In genomic region chr2:119209176-119209507, GRCm38 (mm10) we compare ENCODE assay signal across 7 mouse cellular contexts. TPM values are rescaled to one million over a fixed set of nuclear protein-coding genes. Genes with fewer than 3 reads are reported as not detected.
DNase-seq lines count a peak whose midpoint lies in the region; ATAC-seq and TF ChIP-seq lines count a peak whose summit lies in the region.

No protein-coding gene starts in this region.

- peak overlapping the region; percentile 74 for H3K9ac ChIP-seq in limb, embryonic 14.5 days (ENCODE audit: low read depth, low read length, severe bottlenecking)
- peak overlapping the region; percentile 83 for H3K9ac ChIP-seq in stomach, embryonic 15.5 days

- 4% methylated on average over 13 of the region's 13 CpGs for WGBS in forebrain, embryonic 10.5 days
- WGBS in limb, embryonic 14.5 days, result 1% methylated on average over 13 of the region's 13 CpGs
- 0% methylated on average over 13 of the region's 13 CpGs for WGBS in stomach, embryonic 15.5 days

- H3K4me2 ChIP-seq in limb, embryonic 14.5 days (replicated peaks; ENCODE audit: low read depth, low read length, severe bottlenecking), result peak overlapping the region; percentile 60
- H3K4me2 ChIP-seq in stomach, embryonic 15.5 days, result peak overlapping the region; percentile 58

- H3K4me1 ChIP-seq in forebrain, embryonic 10.5 days, result peaks cover 30% of the 10 kb centered on the region
- H3K4me1 ChIP-seq in limb, embryonic 14.5 days (ENCODE audit: control insufficient read depth, insufficient read depth, low read length), result peaks cover 4% of the 10 kb centered on the region; the same call in 1 of the 2 replicates
- H3K4me1 ChIP-seq in stomach, embryonic 15.5 days, result peaks cover 6% of the 10 kb centered on the region; the same call in 1 of the 2 replicates

- no peaks in the 10 kb centered on the region for H3K9me3 ChIP-seq in forebrain, embryonic 10.5 days
- no peaks in the 10 kb centered on the region for H3K9me3 ChIP-seq in limb, embryonic 14.5 days (ENCODE audit: control insufficient read depth, low read length)
- no peaks in the 10 kb centered on the region for H3K9me3 ChIP-seq in stomach, embryonic 15.5 days

- DNase-seq in retina, postnatal 7 days (ENCODE audit: low read depth, low spot score), result peak; percentile 17
- no peak for DNase-seq in retina, embryonic 14.5 days (ENCODE audit: low spot score)
- no peak for DNase-seq in forebrain, embryonic 10.5 days (ENCODE audit: extremely low spot score, low spot score)
- no peak for DNase-seq in limb, embryonic 14.5 days (ENCODE audit: low spot score)
- no peak for DNase-seq in adrenal gland, postnatal 25 days
- DNase-seq in urinary bladder, adult 2 months (ENCODE audit: low spot score), result no peak

- no peaks in the 10 kb centered on the region for H3K27me3 ChIP-seq in forebrain, embryonic 10.5 days (ENCODE audit: poor library complexity, severe bottlenecking)
- no peaks in the 10 kb centered on the region for H3K27me3 ChIP-seq in limb, embryonic 14.5 days (ENCODE audit: control insufficient read depth, insufficient read depth, low read length)
- H3K27me3 ChIP-seq in stomach, embryonic 15.5 days (replicated peaks), result no peaks in the 10 kb centered on the region

- H3K27ac ChIP-seq in forebrain, embryonic 10.5 days, result peak overlapping the region; percentile 93
- peak overlapping the region; percentile 52; the same call in 1 of the 2 replicates for H3K27ac ChIP-seq in limb, embryonic 14.5 days (replicated peaks; ENCODE audit: low read depth, low read length)
- H3K27ac ChIP-seq in stomach, embryonic 15.5 days, result peak overlapping the region; percentile 65

- peaks cover 39% of the 10 kb centered on the region for H3K36me3 ChIP-seq in forebrain, embryonic 10.5 days (replicated peaks)
- H3K36me3 ChIP-seq in limb, embryonic 14.5 days (ENCODE audit: control insufficient read depth, insufficient read depth, low read length), result peaks cover 34% of the 10 kb centered on the region
- H3K36me3 ChIP-seq in stomach, embryonic 15.5 days, result peaks cover 18% of the 10 kb centered on the region

- no peak for TF ChIP-seq POLR2A in limb, embryonic 14.5 days (IDR thresholded peaks at IDR 0.05; ENCODE audit: borderline replicate concordance, extremely low read depth, insufficient read depth, insufficient read length)

- peak overlapping the region; percentile 79 for H3K4me3 ChIP-seq in forebrain, embryonic 10.5 days
- H3K4me3 ChIP-seq in limb, embryonic 14.5 days (replicated peaks; ENCODE audit: low read length), result peak overlapping the region; percentile 74
- H3K4me3 ChIP-seq in stomach, embryonic 15.5 days (replicated peaks), result peak overlapping the region; percentile 80

- no peak for ATAC-seq in limb, embryonic 14.5 days (ENCODE audit: low FRiP score, low read depth)
- no peak; the same call in 1 of the 2 replicates for ATAC-seq in stomach, embryonic 15.5 days (ENCODE audit: insufficient read depth, low FRiP score, low read depth)

RNA-seq across cellular contexts. Expression of gene Dnajc17, which starts 0.5 kb away (rescaled TPM):
- polyA plus RNA-seq in forebrain, embryonic 10.5 days (2016; fragmentation: Nextera tagmentation; extraction: Ambion mirVana), result 21.6 and 28.2 TPM in 2 replicates
- polyA plus RNA-seq in limb, embryonic 14.5 days (2012; rRNA removed), result 18.1 and 33.1 TPM in 2 replicates
- 18.0 and 20.5 TPM in 2 replicates for polyA plus RNA-seq in limb, embryonic 14.5 days (2014; fragmentation: Nextera tagmentation; extraction: Ambion mirVana)
- 18.5 and 19.4 TPM in 2 replicates for polyA plus RNA-seq in stomach, embryonic 15.5 days (2015; fragmentation: Nextera tagmentation; extraction: Ambion mirVana)
- total RNA-seq in adrenal gland, postnatal 25 days (2021), result 18.0 and 18.4 TPM in 2 replicates
- polyA plus RNA-seq in urinary bladder, adult 2 months (2012; rRNA removed), result 30.1 and 32.4 TPM in 2 replicates

RNA-seq across cellular contexts. Expression of gene Zfyve19, which starts 0.7 kb away (rescaled TPM):
- 53.9 and 56.9 TPM in 2 replicates for polyA plus RNA-seq in forebrain, embryonic 10.5 days (2016; fragmentation: Nextera tagmentation; extraction: Ambion mirVana)
- 88.0 and 97.9 TPM in 2 replicates for polyA plus RNA-seq in limb, embryonic 14.5 days (2012; rRNA removed)
- polyA plus RNA-seq in limb, embryonic 14.5 days (2014; fragmentation: Nextera tagmentation; extraction: Ambion mirVana), result 46.3 and 52.1 TPM in 2 replicates
- polyA plus RNA-seq in stomach, embryonic 15.5 days (2015; fragmentation: Nextera tagmentation; extraction: Ambion mirVana), result 48.7 and 58.0 TPM in 2 replicates
- 42.3 and 45.0 TPM in 2 replicates for total RNA-seq in adrenal gland, postnatal 25 days (2021)
- 49.1 and 55.7 TPM in 2 replicates for polyA plus RNA-seq in urinary bladder, adult 2 months (2012; rRNA removed)

RNA-seq across cellular contexts. Expression of gene Ppp1r14d, which starts 20.6 kb away (rescaled TPM):
- polyA plus RNA-seq in forebrain, embryonic 10.5 days (2016; fragmentation: Nextera tagmentation; extraction: Ambion mirVana), result 0.19 TPM in 1 of 2 replicates, not detected in the other
- polyA plus RNA-seq in limb, embryonic 14.5 days (2012; rRNA removed), result not detected in 2 replicates
- not detected in 2 replicates for polyA plus RNA-seq in limb, embryonic 14.5 days (2014; fragmentation: Nextera tagmentation; extraction: Ambion mirVana)
- 3.0 and 4.4 TPM in 2 replicates for polyA plus RNA-seq in stomach, embryonic 15.5 days (2015; fragmentation: Nextera tagmentation; extraction: Ambion mirVana)
- total RNA-seq in adrenal gland, postnatal 25 days (2021), result not detected in 2 replicates
- 0.72 and 1.4 TPM in 2 replicates for polyA plus RNA-seq in urinary bladder, adult 2 months (2012; rRNA removed)

RNA-seq across cellular contexts. Expression of gene Spint1, which starts 28.0 kb away (rescaled TPM):
- 3.5 and 4.4 TPM in 2 replicates for polyA plus RNA-seq in forebrain, embryonic 10.5 days (2016; fragmentation: Nextera tagmentation; extraction: Ambion mirVana)
- polyA plus RNA-seq in limb, embryonic 14.5 days (2012; rRNA removed), result 9.2 and 11.6 TPM in 2 replicates
- polyA plus RNA-seq in limb, embryonic 14.5 days (2014; fragmentation: Nextera tagmentation; extraction: Ambion mirVana), result 18.2 and 19.5 TPM in 2 replicates
- 74.8 and 80.2 TPM in 2 replicates for polyA plus RNA-seq in stomach, embryonic 15.5 days (2015; fragmentation: Nextera tagmentation; extraction: Ambion mirVana)
- 4.0 and 4.6 TPM in 2 replicates for total RNA-seq in adrenal gland, postnatal 25 days (2021)
- 157 and 160 TPM in 2 replicates for polyA plus RNA-seq in urinary bladder, adult 2 months (2012; rRNA removed)

RNA-seq across cellular contexts. Expression of gene Gm14137, which starts 34.8 kb away (rescaled TPM):
- polyA plus RNA-seq in forebrain, embryonic 10.5 days (2016; fragmentation: Nextera tagmentation; extraction: Ambion mirVana), result 0.90 and 0.93 TPM in 2 replicates
- 0.05 and 0.15 TPM in 2 replicates for polyA plus RNA-seq in limb, embryonic 14.5 days (2012; rRNA removed)
- 0.57 and 0.69 TPM in 2 replicates for polyA plus RNA-seq in limb, embryonic 14.5 days (2014; fragmentation: Nextera tagmentation; extraction: Ambion mirVana)
- 0.90 and 1.1 TPM in 2 replicates for polyA plus RNA-seq in stomach, embryonic 15.5 days (2015; fragmentation: Nextera tagmentation; extraction: Ambion mirVana)
- 0.30 TPM in 1 of 2 replicates, not detected in the other for total RNA-seq in adrenal gland, postnatal 25 days (2021)
- not detected in 2 replicates for polyA plus RNA-seq in urinary bladder, adult 2 months (2012; rRNA removed)
